Mouse (Mus musculus) splenic B cell, adult 2 months (primary cell): ENCODE measurements around the gene Pram1.

Experiments used
- DNase-seq: peaks from one replicate; pipeline ENCODE4 v3.0.0-alpha.2; 2011; ENCODE audit warnings: low read depth, low spot score
- H3K27me3 ChIP-seq: 2 replicates; pipeline ENCODE4 v1.6.1; 2012; ENCODE audit warnings: mild to moderate bottlenecking, low read length, moderate library complexity, mixed read lengths; ENCODE audit not compliant: control insufficient read depth, poor library complexity, insufficient read depth, severe bottlenecking
- H3K36me3 ChIP-seq: 2 replicates; pipeline ENCODE4 v1.6.1; 2012; ENCODE audit warnings: mild to moderate bottlenecking, low read length, moderate library complexity, mixed read lengths; ENCODE audit not compliant: control insufficient read depth, poor library complexity, insufficient read depth, severe bottlenecking

Gene Pram1

DNA sequence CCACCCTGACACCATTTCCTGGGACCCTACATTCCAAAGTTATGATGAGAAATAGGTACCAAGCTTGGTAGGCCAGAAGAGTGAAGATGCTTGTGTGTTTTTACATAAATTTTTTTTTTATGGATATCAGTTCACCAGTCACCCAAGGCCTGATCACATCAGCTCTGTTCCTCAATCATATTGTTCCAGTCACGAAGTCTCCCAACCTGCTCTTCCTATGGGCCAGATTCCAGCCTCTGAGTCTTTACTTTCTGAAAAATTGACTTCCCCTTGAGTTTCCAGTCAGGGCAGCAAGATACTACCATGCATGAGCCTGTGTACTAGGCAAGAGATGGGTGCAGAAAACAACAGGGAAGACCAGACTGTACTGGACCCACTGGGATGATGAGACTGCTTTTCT is 48.9 kb downstream of the Pram1 start, which contains the start of gene Hnrnpm:
Hnrnpm (minus strand) TSS at position 101 of the 400 bp plus-strand sequence.
- no peak for DNase-seq
- Histone ChIP-seq H3K27me3 (no peaks in the 10 kb centered on the region), H3K36me3 (peaks cover 2% of the 10 kb centered on the region; the same call in 1 of the 2 replicates)
